18 mouse cellular contexts compared by ENCODE assay signal in the genomic region with DNA sequence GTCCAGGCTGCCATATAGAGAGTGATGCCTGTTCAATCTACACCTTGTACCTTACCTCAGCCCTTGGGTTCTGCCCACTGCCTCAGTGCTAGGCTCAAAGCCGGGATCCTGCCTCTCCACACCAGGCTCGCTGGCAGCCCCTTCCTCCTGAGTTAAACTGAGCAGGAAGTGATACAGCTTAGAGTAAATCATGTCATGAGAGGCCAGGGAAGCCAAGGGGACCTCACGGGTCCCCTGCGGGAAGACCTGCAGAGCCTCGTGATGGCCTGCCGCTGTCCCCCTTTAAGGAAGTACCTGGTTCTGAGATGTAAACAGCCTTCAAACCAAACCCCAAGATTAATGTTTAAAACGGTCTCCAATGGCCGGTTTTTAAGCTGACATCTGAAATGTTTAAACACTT. TPM values are rescaled to one million over a fixed set of nuclear protein-coding genes. Genes with fewer than 3 reads are reported as not detected.
DNase-seq lines count a peak whose midpoint lies in the region; ATAC-seq and TF ChIP-seq lines count a peak whose summit lies in the region.
"Had no signal": no experiment of that assay in that cellular context is flagged by ENCODE, and none has a peak within 500 bp of the region (broad histone marks: within the 10 kb centered on the region; RNA-seq: fewer than 3 reads in every experiment).

No protein-coding gene starts in this region.

- no peak for TF ChIP-seq CTCF in lung, embryonic 14.5 days (IDR thresholded peaks at IDR 0.05; ENCODE audit: low read depth)

- no peaks in the 10 kb centered on the region for H3K27me3 ChIP-seq in lung, embryonic 14.5 days (ENCODE audit: insufficient read depth, low read length)
- H3K27me3 ChIP-seq: heart, embryonic 13.5 days; neural tube, embryonic 12.5 days had no signal

- DNase-seq in lung, embryonic 14.5 days, result no peak
- DNase-seq in lung, adult 18-20 months, result no peak
- DNase-seq in naive thymus-derived CD4-positive, alpha-beta T cell, adult 2 months (ENCODE audit: low read depth), result peak; percentile 48
- no peak for DNase-seq in cerebellum, adult 9-10 months
- DNase-seq in cerebellum, postnatal 25 days, result no peak
- DNase-seq: adrenal gland, postnatal 14 days; cerebellum, adult 11 months; cerebellum, postnatal 14 days; heart, adult 18-20 months; liver; lung, postnatal 36 days; right cerebral cortex, adult 18-20 months had no signal

- H3K9me3 ChIP-seq in lung, embryonic 14.5 days (ENCODE audit: low read depth, low read length), result no peaks in the 10 kb centered on the region
- H3K9me3 ChIP-seq: G1E; heart, embryonic 13.5 days; neural tube, embryonic 12.5 days had no signal

- no peaks in the 10 kb centered on the region for H3K4me1 ChIP-seq in lung, embryonic 14.5 days (ENCODE audit: insufficient read depth)
- peaks cover 17% of the 10 kb centered on the region for H3K4me1 ChIP-seq in brown adipose tissue, adult 24 weeks (ENCODE audit: control insufficient read depth, insufficient read depth, insufficient read length, low read length)

- H3K27ac ChIP-seq in lung, embryonic 14.5 days (ENCODE audit: low read depth), result no peak overlapping the region
- 0 out of 2 replicates have a peak overlapping the region, but pooled peaks have one; percentile 22 for H3K27ac ChIP-seq in brown adipose tissue, adult 24 weeks (replicated peaks; ENCODE audit: low read depth, low read length)
- H3K27ac ChIP-seq: heart, embryonic 13.5 days; hindbrain, postnatal 0 days; neural tube, embryonic 12.5 days had no signal

- H3K9ac ChIP-seq in lung, embryonic 14.5 days, result no peak overlapping the region; the same call in 1 of the 2 replicates
- H3K9ac ChIP-seq: heart, embryonic 13.5 days; neural tube, embryonic 12.5 days had no signal

- WGBS in lung, embryonic 14.5 days, result 14% methylated on average over 8 of the region's 8 CpGs

- H3K4me3 ChIP-seq in lung, embryonic 14.5 days (ENCODE audit: low read depth, low read length), result no peak overlapping the region
- no peak overlapping the region for H3K4me3 ChIP-seq in brown adipose tissue, adult 24 weeks (ENCODE audit: insufficient read depth, low read depth, low read length)
- H3K4me3 ChIP-seq: heart, embryonic 13.5 days; neural tube, embryonic 12.5 days had no signal

- H3K36me3 ChIP-seq in lung, embryonic 14.5 days (ENCODE audit: insufficient read depth), result no peaks in the 10 kb centered on the region

- ATAC-seq in lung, embryonic 14.5 days (ENCODE audit: insufficient read depth), result peak; percentile 34; the same call in 1 of the 2 replicates
- ATAC-seq in hematopoietic stem cell, adult 5-6 weeks (replicated peaks in 1 of 2; ENCODE audit: insufficient read depth in 1 of 2, low FRiP score in 2 of 2, low TSS enrichment in 1 of 2, low read depth in 1 of 2, poor library complexity in 2 of 2, severe bottlenecking in 2 of 2), result peak; percentile 38 to 41; a peak in 2 of 4 replicates
- ATAC-seq: hindbrain, postnatal 0 days had no signal

- H3K4me2 ChIP-seq in lung, embryonic 14.5 days, result no peak overlapping the region
- H3K4me2 ChIP-seq: heart, embryonic 13.5 days; neural tube, embryonic 12.5 days had no signal

RNA-seq across cellular contexts. Expression of gene Itpk1, which starts 32.6 kb away (rescaled TPM):
- 7.2 and 8.4 TPM in 2 replicates for polyA plus RNA-seq in lung, embryonic 14.5 days (2014; fragmentation: Nextera tagmentation; extraction: Ambion mirVana)
- polyA plus RNA-seq in brown adipose tissue, adult 24 weeks (2012; ENCODE audit: insufficient read depth, insufficient read length, missing spikeins), result 65.8 and 126 TPM in 2 replicates
- 19.1 and 20.7 TPM in 2 replicates for total RNA-seq in hematopoietic stem cell, adult 5-6 weeks (2017)
